20 mouse cellular contexts compared by ENCODE assay signal in the genomic region with DNA sequence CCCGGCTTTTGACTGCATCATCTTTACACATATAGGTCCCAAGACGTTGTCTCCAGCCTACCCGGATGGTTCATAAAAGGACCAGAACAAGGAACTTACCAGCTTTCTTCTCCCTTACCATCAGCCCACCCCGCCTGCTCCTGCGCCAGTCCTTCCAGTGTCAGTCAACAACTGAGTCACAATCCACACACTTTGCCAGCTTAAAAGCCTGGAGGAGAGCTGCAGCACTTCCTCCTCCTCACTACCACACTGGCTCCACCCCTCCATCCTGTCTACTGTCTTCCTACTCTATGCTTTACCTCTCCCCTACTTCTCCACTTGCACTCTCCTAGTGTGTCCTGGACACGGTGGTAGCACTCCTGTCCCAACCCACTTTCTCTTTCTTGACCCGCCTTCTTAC. TPM values are rescaled to one million over a fixed set of nuclear protein-coding genes. Genes with fewer than 3 reads are reported as not detected.
"Had no signal": no experiment of that assay in that cellular context is flagged by ENCODE, and none has a peak within 500 bp of the region (broad histone marks: within the 10 kb centered on the region; RNA-seq: fewer than 3 reads in every experiment).

No protein-coding gene starts in this region.

- DNase-seq: kidney, adult 8-10 months; kidney, postnatal 10 days; kidney, postnatal 36 days; layer of hippocampus, postnatal 36 days; left cerebral cortex, postnatal 4 days; liver, postnatal 0 days; lung, embryonic 14.5 days; midbrain, embryonic 14.5 days; right cerebral cortex, postnatal 25 days; spleen, adult 18-20 months; thymus, adult 18-20 months; thymus, postnatal 4 days had no signal

- ATAC-seq: intestine, postnatal 0 days; liver, postnatal 0 days; lung, postnatal 0 days had no signal

RNA-seq across cellular contexts. Expression of a gene that starts 15.2 kb away (rescaled TPM):
- total RNA-seq: layer of hippocampus, adult 8-10 months; layer of hippocampus, postnatal 10 days; layer of hippocampus, postnatal 36 days; left cerebral cortex, adult 8-10 months; left cerebral cortex, postnatal 14 days; left cerebral cortex, postnatal 4 days; megakaryocyte-erythroid progenitor cell, adult 5-6 weeks; midbrain, postnatal 0 days had no signal
